Mouse (Mus musculus): ENCODE measurements around the gene Arsa. TPM values are rescaled to one million over a fixed set of nuclear protein-coding genes. Genes with fewer than 3 reads are reported as not detected.
A peak's percentile ranks its signal among the peaks of the same experiment; 100 is the strongest.
"Not testable (repeated sequence)": the region's sequence is repeated elsewhere in the genome, so short reads cannot be mapped to it uniquely, and the experiment has no call there.

Gene Arsa
- total RNA-seq, 1 experiment from 2014 or later: 23.3 TPM

DNA sequence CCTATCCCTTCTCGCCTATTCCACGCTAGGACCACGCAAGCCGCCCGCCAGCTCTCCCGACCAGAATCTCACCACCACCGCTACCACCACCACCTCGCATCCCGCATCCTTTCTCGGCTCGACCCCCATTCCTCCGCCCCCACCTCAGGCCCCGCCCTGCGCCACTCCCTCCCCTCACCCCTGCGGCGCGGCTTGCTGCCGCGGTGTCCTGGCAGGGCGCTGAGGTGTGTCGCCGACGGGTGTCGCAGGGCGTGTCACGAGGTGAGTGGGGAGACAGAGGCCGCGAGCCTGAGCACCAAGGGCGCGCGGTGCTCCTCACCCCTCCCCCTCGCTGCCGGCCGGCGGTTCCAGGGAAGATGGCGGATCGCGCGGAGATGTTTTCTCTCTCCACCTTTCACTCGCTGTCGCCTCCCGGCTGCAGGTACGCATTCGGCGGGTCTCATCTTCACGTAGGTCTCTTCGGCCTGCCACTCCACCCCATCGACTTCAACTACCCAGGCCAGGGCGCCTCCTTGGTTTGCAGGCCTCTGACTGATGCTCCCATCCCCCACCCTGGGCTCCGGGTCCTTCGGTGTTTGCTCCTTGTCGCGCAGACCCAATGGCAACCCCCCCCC lies 23.3 kb downstream of the Arsa start, which contains the start of gene Mapk8ip2:
Mapk8ip2 (plus strand) TSS at position 49 of the 614 bp plus-strand sequence.
- DNase-seq: peak; percentile 51

- peak; percentile 86 for DNase-seq
These were observed 24.0 kb downstream of the Arsa start for GRCm38 (mm10) chr15:89452906-89453864.

DNA sequence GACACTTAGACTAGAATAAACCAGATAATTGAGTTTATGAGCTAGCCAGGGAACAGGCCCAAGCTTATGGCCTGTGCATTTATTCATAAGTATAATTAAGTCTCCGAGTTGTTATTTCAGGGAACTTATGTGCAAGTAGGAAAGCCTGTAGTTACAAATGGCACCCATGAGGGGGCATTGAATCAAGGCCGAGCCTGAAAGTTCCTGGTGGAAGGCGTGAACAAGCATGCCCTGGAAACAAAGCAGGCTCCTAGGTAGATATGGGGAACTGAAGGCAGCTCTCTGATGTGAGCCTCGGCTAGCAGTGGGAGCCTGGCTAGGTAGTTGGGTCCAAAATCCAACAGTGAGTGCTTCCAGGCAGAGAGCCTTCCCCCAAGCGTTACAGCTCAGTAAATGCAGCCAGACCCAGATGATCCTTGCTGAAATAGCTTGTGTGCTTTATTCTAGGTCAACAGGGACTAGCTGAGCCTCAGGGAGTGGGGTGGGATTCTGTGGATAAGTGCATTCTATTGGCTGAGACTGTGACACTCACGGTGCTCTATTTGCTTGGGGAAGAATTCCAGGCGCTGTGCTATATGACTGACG lies 34.6 kb downstream of the Arsa start:
- DNase-seq: no peak

DNA sequence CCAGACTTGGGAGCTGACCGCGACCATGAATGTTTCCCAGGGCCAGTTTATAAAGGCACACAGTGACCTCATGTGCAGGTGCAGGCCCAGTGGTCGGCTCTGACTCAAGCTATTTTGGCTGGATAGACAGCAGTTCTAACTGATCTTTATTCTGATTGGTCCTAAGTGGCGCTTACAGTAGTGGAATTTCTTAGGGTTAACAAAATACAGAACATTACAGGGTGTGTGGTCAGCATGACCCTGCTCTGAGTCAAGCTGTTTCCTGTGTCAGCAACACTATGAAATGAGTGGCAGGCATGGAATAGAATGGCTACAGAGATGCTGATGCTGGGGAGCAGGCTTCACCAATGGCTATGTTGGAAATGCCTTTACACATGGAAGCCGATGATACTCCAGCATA lies 41.3 kb downstream of the Arsa start:
- no peak for DNase-seq

DNA sequence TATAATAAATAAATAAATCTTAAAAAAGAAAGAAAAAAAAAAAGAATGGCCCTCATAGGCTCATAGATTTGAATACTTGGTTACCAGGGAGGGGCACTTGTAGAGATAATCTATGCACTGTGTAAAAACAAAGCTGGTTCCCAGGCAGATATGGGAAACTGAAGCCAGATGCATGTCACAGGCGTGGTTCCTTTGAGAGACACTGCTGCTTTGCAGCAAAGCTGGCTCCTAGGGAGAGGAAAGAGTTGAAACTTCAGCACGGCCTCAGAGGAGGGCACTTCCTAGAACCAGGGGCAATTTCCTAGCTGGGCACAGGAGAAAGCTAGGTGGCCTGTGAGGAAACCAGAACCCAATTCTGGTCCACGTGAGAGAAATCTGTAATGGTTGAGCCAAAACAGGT lies 43.1 kb downstream of the Arsa start:
- no peak for DNase-seq

DNA sequence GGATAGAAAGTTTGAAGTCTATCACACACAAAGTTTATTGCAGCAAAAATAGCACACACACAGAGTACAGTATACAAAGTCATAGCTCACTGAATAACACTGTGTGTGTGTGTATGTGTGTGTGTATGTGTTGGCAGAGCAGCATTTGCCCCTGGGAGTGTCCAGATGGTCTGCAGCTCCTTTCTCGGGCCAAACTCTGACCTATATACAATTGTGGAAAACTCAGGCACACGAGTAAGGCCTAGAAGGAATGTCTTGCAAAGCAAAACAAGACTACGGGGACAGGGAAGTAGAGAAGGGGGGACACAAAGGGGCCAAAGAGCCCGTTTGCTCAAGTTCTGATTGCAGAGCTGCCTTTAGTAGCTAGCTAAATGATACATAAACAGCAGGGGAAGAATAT lies 44.3 kb downstream of the Arsa start:
- no peak for DNase-seq

GRCm38 (mm10) chr15:89431806-89432205 lies 45.4 kb downstream of the Arsa start:
- no peak for DNase-seq

- DNase-seq: no peak
These were observed 46.0 kb downstream of the Arsa start for GRCm38 (mm10) chr15:89431271-89431670.

DNA sequence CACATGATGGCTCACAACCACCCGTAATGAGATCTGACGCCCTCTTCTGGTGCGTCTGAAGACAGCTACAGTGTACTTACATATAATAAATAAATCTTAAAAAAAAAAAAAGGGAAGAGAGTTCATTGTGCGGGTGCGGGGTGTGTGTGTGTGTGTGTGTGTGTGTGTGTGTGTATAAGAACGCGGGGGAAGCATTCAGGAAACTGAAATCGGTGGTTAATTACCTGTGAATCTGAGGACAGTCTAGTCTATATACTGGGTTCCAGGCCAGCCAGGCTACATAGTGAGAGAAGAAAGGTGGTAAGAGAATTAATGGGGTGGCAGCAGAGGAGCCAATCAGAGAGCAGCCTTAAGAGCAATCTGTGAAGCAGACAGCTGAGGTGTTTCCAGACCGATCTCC lies 46.5 kb downstream of the Arsa start:
- not testable (repeated sequence) for DNase-seq

DNA sequence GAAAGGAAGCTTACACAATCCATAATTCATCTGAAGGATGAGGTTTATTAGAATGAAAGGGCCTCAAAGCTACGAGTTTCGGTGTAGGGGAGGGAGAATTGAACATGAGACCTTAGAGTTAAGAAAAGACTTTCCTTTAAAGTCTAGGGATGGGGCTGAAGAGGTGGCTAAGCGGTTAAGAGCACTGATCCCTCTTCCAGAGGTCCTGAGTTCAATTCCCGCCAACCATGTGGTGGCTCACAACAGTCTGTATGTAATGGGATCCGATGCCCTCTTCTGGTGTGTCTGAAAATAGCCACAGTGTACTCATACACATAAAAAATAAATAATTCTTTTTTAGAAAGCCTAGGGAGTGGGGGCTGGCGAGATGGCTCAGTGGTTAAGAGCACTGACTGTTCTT lies 46.9 kb downstream of the Arsa start:
- no peak for DNase-seq

DNA sequence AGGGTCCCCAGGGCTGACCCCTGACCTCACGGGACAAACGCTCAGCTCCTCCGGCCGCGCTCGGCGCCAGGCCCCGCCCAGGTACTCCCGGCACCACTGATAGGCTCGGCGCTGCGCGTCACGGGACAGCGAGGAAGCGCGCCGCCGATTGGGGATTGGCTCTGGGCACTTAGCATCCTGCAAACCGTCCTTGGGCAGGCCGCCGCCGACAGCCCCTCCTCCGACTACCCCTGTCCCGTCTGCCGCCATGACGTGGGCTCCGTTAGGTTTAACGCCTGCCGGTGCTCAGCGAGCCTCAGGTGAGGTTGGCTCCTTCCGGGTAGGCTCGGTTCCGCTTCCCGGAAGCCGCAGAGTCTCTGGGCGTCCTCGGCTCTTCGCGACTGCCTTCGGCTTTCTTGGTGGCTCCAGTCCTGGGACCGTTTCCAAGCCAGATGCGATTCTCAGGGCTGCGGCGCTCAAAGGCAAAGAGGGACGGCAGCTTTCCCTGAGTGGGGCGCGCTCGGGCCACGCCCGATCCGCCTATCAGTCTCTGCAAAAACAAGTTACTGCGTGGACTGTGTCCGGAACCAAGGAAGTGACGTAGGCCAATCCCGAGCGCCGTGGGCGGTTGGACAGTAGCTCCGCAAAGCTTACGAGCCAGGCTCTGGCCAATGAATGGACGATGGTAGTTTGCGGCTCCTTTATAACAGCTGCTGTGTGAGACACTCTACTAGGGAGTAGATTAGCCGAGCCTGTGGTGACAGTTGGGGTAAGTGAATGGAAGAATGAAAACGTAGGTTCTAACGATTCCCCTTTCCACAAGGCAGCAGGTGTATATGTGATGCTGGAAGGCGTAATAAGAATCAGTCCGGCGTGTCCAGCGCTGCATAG lies 47.6 kb downstream of the Arsa start, which contains the start of the genes C730034F03Rik, Gm44502 and Chkb:
C730034F03Rik (plus strand) TSS at position 238 of the 870 bp plus-strand sequence.
Gm44502 (minus strand) TSS at position 345 of the 870 bp plus-strand sequence.
Chkb (minus strand) TSS at position 557 of the 870 bp plus-strand sequence.
- DNase-seq: peak; percentile 97

DNA sequence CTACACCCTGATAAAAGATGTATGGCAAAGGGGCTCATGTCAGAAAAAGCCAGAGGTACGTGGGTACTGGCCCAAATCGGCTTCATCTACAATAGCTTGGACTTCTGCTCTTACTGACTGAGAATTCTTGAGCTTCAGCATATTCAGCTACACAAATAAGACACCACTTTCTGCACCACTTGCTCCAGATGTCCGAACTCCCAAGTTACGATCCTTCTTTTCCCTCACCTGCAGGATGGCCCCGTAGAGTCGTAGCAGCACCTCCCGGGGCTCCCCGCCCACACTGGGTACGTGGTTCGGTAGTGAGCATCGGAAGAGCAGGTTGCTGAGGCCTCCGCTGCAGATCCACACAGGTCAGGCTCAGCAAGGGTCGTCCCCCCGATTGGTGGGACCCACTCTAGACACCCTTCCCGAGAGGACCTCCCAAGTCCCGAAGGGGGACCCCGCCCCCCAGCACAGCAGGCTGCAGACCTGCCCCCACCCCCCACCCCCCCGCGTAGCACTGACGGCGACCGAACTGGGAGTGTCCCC lies 48.3 kb downstream of the Arsa start:
- no peak for DNase-seq

DNA sequence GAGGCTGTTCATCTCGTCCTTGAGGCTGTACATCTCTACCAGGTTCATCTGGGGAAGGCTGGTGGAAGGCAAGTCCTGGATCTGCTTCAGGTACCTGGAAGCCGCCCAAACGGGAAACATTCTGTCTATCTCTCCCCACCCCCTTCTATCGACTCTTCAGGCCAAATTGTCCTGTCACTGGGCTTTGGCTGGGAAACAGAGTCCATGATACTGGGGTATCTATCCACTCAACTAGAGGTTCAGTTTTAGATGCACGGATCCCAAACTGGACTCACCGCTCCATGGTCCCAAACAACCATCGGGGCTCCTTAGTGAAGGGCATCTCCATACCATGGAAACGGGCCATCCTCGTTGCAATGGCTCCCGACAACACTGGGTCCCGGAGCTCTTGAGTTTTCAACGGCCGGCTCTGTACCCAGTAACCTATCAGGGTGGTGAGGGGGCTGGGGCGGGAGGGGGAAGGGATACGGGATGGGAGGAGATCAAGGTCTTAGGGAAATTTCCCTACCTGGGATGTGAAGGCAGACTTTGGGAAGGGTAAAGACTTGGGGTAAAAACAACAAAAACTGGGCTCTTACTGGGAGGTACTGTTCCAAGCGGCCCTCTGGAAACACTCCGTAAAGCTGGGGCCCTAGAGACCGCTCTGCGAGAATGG lies 49.0 kb downstream of the Arsa start:
- DNase-seq: no peak

GRCm38 (mm10) chr15:89426716-89427115 lies 50.5 kb downstream of the Arsa start:
- DNase-seq: peak; percentile 46

DNA sequence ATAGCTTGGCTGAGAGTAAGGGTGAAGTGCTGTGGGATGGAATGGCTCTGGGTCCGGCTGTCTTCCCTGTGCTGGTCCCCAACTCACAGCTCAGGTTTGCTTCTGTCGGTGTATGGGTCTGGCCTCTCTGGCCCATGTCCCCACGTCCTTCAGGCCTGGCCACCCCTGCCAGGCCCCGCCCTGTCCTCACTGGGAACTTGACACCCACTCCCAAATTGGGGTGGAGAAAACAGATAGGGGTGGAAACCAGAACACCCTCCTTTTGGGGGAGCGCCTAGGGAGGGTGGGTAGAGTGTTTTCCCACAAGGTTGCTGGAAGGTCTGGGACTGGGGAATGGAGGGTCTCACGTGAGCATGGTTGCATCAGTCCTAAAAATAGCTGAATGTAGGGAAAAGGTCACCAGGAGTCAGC lies 51.5 kb downstream of the Arsa start, which contains the start of gene Cpt1b:
Cpt1b (minus strand) TSS at position 153 of the 411 bp plus-strand sequence.
- peak; percentile 68 for DNase-seq

GRCm38 (mm10) chr15:89424621-89425020 lies 52.6 kb downstream of the Arsa start:
- no peak for DNase-seq

All from adrenal gland, postnatal 14 days (tissue).